Mouse (Mus musculus): ENCODE measurements around the gene Hist1h2ad. TPM values are rescaled to one million over a fixed set of nuclear protein-coding genes. Genes with fewer than 3 reads are reported as not detected.
A peak's percentile ranks its signal among the peaks of the same experiment; 100 is the strongest.

Gene Hist1h2ad
- polyA plus RNA-seq, 1 experiment from 2014 or later = 3.2 TPM

DNA sequence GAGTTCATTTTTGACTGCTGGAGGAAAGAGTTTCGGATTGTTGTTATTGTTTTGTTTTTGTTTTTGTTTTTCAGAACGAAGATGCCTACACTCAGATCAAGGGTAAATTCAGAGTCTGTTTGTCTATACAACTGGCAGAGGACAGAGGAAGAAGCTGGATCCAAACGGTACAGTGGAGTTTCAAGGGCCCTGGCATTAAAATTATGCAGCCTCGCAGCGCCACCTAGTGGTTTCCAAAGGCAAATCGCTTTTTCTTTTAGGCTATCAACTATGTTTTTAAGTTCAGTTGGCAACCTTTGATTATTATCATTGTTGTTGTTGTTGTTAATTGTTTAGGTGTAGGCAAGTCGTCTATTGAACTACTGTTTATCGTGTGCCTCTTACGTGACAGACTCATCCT is 23.8 kb downstream of the Hist1h2ad start:
- H3K4me3 ChIP-seq (ENCODE audit: low read depth, low read length) = no peak overlapping the region
- no peak overlapping the region for H3K9ac ChIP-seq (ENCODE audit: low read length)
- ATAC-seq = peak; percentile 61; the same call in 1 of the 2 replicates
- DNase-seq (ENCODE audit: low spot score) = peak; percentile 88
- H3K9me3 ChIP-seq (replicated peaks; ENCODE audit: control insufficient read depth, low read length) = no peaks in the 10 kb centered on the region
- H3K27ac ChIP-seq (ENCODE audit: low read depth, low read length) = no peak overlapping the region
- WGBS = 7% methylated on average over 9 of the region's 9 CpGs
- H3K36me3 ChIP-seq (ENCODE audit: control insufficient read depth, insufficient read depth, low read length) = no peaks in the 10 kb centered on the region
- H3K27me3 ChIP-seq (replicated peaks; ENCODE audit: control insufficient read depth, insufficient read depth, low read length) = no peaks in the 10 kb centered on the region
- H3K4me2 ChIP-seq (ENCODE audit: low read length) = no peak overlapping the region
- no peaks in the 10 kb centered on the region for H3K4me1 ChIP-seq (ENCODE audit: control insufficient read depth, insufficient read depth, low read length)

- no peaks in the 10 kb centered on the region for H3K9me3 ChIP-seq (replicated peaks; ENCODE audit: control insufficient read depth, low read length)
- WGBS = 90% methylated on average over 7 of the region's 7 CpGs
- DNase-seq (ENCODE audit: low spot score) (no peak), ATAC-seq (no peak)
- no peak overlapping the region for H3K27ac ChIP-seq (ENCODE audit: low read depth, low read length)
- H3K9ac ChIP-seq (ENCODE audit: low read length) = no peak overlapping the region
- no peak overlapping the region for H3K4me2 ChIP-seq (ENCODE audit: low read length)
- no peaks in the 10 kb centered on the region for H3K27me3 ChIP-seq (replicated peaks; ENCODE audit: control insufficient read depth, insufficient read depth, low read length)
- H3K4me1 ChIP-seq (ENCODE audit: control insufficient read depth, insufficient read depth, low read length) = no peaks in the 10 kb centered on the region
- H3K4me3 ChIP-seq (ENCODE audit: low read depth, low read length) = no peak overlapping the region
- no peaks in the 10 kb centered on the region for H3K36me3 ChIP-seq (ENCODE audit: control insufficient read depth, insufficient read depth, low read length)
Observed at GRCm38 (mm10) chr13:23603182-23603699, 29.1 kb downstream of the Hist1h2ad start.

GRCm38 (mm10) chr13:23604452-23604851 is 30.3 kb downstream of the Hist1h2ad start:
- Histone ChIP-seq H3K4me2 (ENCODE audit: low read length) (no peak overlapping the region), H3K9ac (ENCODE audit: low read length) (no peak overlapping the region), H3K27me3 (replicated peaks; ENCODE audit: control insufficient read depth, insufficient read depth, low read length) (no peaks in the 10 kb centered on the region), H3K27ac (ENCODE audit: low read depth, low read length) (no peak overlapping the region), H3K36me3 (ENCODE audit: control insufficient read depth, insufficient read depth, low read length) (no peaks in the 10 kb centered on the region), H3K4me1 (ENCODE audit: control insufficient read depth, insufficient read depth, low read length) (no peaks in the 10 kb centered on the region), H3K4me3 (ENCODE audit: low read depth, low read length) (no peak overlapping the region), H3K9me3 (replicated peaks; ENCODE audit: control insufficient read depth, low read length) (no peaks in the 10 kb centered on the region)
- DNase-seq (ENCODE audit: low spot score) (no peak), ATAC-seq (no peak)
- 97% methylated on average over 3 of the region's 3 CpGs for WGBS

- H3K27me3 ChIP-seq (replicated peaks; ENCODE audit: control insufficient read depth, insufficient read depth, low read length) = no peaks in the 10 kb centered on the region
- no peaks in the 10 kb centered on the region for H3K9me3 ChIP-seq (replicated peaks; ENCODE audit: control insufficient read depth, low read length)
- H3K4me1 ChIP-seq (ENCODE audit: control insufficient read depth, insufficient read depth, low read length) = no peaks in the 10 kb centered on the region
- ATAC-seq (no peak), DNase-seq (ENCODE audit: low spot score) (no peak)
- 88% methylated on average over 3 of the region's 3 CpGs for WGBS
- H3K4me2 ChIP-seq (ENCODE audit: low read length) = no peak overlapping the region
- no peak overlapping the region for H3K27ac ChIP-seq (ENCODE audit: low read depth, low read length)
- H3K9ac ChIP-seq (ENCODE audit: low read length) = no peak overlapping the region
- no peaks in the 10 kb centered on the region for H3K36me3 ChIP-seq (ENCODE audit: control insufficient read depth, insufficient read depth, low read length)
- H3K4me3 ChIP-seq (ENCODE audit: low read depth, low read length) = no peak overlapping the region
Observed at GRCm38 (mm10) chr13:23605052-23605451, 30.9 kb downstream of the Hist1h2ad start.

- Histone ChIP-seq H3K36me3 (ENCODE audit: control insufficient read depth, insufficient read depth, low read length) (no peaks in the 10 kb centered on the region), H3K4me2 (ENCODE audit: low read length) (no peak overlapping the region), H3K27ac (ENCODE audit: low read depth, low read length) (no peak overlapping the region), H3K9ac (ENCODE audit: low read length) (no peak overlapping the region), H3K4me1 (ENCODE audit: control insufficient read depth, insufficient read depth, low read length) (no peaks in the 10 kb centered on the region), H3K27me3 (replicated peaks; ENCODE audit: control insufficient read depth, insufficient read depth, low read length) (no peaks in the 10 kb centered on the region), H3K4me3 (ENCODE audit: low read depth, low read length) (no peak overlapping the region), H3K9me3 (replicated peaks; ENCODE audit: control insufficient read depth, low read length) (no peaks in the 10 kb centered on the region)
- DNase-seq (ENCODE audit: low spot score) (no peak), ATAC-seq (no peak)
- 88% methylated on average over 4 of the region's 4 CpGs for WGBS
Observed at GRCm38 (mm10) chr13:23609209-23609608, 35.0 kb downstream of the Hist1h2ad start.

GRCm38 (mm10) chr13:23609844-23610243 is 35.7 kb downstream of the Hist1h2ad start:
- no peaks in the 10 kb centered on the region for H3K4me1 ChIP-seq (ENCODE audit: control insufficient read depth, insufficient read depth, low read length)
- no peak overlapping the region for H3K27ac ChIP-seq (ENCODE audit: low read depth, low read length)
- no peak for DNase-seq (ENCODE audit: low spot score)
- H3K4me3 ChIP-seq (ENCODE audit: low read depth, low read length) = no peak overlapping the region
- no peaks in the 10 kb centered on the region for H3K36me3 ChIP-seq (ENCODE audit: control insufficient read depth, insufficient read depth, low read length)
- no peaks in the 10 kb centered on the region for H3K9me3 ChIP-seq (replicated peaks; ENCODE audit: control insufficient read depth, low read length)
- ATAC-seq = no peak
- H3K4me2 ChIP-seq (ENCODE audit: low read length) = no peak overlapping the region
- no peak overlapping the region for H3K9ac ChIP-seq (ENCODE audit: low read length)
- H3K27me3 ChIP-seq (replicated peaks; ENCODE audit: control insufficient read depth, insufficient read depth, low read length) = no peaks in the 10 kb centered on the region

DNA sequence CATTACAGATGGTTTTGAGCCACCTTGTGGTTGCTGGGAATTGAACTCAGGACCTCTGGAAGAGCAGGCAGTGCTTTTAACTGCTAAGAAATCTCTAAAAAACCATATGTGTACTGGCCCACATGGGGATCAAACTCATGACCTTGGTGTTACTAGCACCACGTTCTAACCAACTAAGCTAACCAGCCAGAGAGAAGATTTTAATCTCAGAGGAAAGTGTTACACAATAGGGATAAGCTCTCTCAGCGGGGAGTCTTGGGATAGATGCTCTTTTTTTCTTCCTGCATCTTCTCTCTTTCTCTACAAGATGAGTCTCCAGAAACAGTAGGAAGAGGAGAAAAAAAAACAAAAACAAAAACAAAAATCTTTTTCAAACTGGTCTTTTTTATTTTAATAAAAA is 36.2 kb downstream of the Hist1h2ad start:
- no peak for ATAC-seq
- DNase-seq (ENCODE audit: low spot score) = no peak
- Histone ChIP-seq H3K4me2 (ENCODE audit: low read length) (no peak overlapping the region), H3K9me3 (replicated peaks; ENCODE audit: control insufficient read depth, low read length) (no peaks in the 10 kb centered on the region), H3K27me3 (replicated peaks; ENCODE audit: control insufficient read depth, insufficient read depth, low read length) (no peaks in the 10 kb centered on the region), H3K4me3 (ENCODE audit: low read depth, low read length) (no peak overlapping the region), H3K4me1 (ENCODE audit: control insufficient read depth, insufficient read depth, low read length) (no peaks in the 10 kb centered on the region), H3K9ac (ENCODE audit: low read length) (no peak overlapping the region), H3K27ac (ENCODE audit: low read depth, low read length) (no peak overlapping the region), H3K36me3 (ENCODE audit: control insufficient read depth, insufficient read depth, low read length) (no peaks in the 10 kb centered on the region)
- WGBS = 77% methylated on average over 2 of the region's 2 CpGs

GRCm38 (mm10) chr13:23611638-23612037 is 37.5 kb downstream of the Hist1h2ad start:
- ATAC-seq = no peak
- no peak overlapping the region for H3K27ac ChIP-seq (ENCODE audit: low read depth, low read length)
- no peak overlapping the region for H3K4me2 ChIP-seq (ENCODE audit: low read length)
- H3K9me3 ChIP-seq (replicated peaks; ENCODE audit: control insufficient read depth, low read length) = no peaks in the 10 kb centered on the region
- H3K9ac ChIP-seq (ENCODE audit: low read length) = no peak overlapping the region
- H3K36me3 ChIP-seq (ENCODE audit: control insufficient read depth, insufficient read depth, low read length) = no peaks in the 10 kb centered on the region
- H3K4me3 ChIP-seq (ENCODE audit: low read depth, low read length) = no peak overlapping the region
- H3K4me1 ChIP-seq (ENCODE audit: control insufficient read depth, insufficient read depth, low read length) = no peaks in the 10 kb centered on the region
- WGBS = 91% methylated on average over 3 of the region's 3 CpGs
- no peaks in the 10 kb centered on the region for H3K27me3 ChIP-seq (replicated peaks; ENCODE audit: control insufficient read depth, insufficient read depth, low read length)
- no peak for DNase-seq (ENCODE audit: low spot score)

DNA sequence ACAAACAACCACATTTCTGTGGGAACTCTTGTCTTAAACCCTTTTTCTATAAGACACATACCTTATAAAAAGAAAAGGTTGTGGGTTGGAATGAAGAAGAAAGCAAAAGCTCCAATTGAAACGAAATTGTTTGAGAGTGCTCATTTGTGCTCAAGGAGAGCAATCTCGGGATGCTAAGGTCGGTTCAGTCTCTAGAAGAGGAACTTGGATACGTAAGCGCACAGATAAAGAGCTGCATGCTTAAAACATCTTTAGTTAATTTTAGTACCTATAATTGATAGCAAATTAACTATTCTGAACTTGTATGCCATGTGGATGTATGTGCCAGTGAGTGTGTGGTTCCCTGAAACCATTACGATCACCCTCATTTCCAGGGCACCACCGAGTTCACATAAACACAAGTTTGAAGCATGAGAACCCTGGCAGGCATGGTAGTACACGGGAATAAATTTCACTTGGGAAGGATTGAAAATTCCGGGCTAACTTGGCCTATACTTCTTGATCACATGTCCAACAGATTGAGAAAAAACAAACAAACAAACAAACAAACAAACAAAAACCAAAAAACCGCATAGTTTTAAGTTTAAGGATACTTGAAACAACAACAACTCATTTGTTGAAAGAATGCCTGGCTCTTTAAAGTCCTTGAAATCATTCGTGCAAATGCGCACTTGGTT is 46.0 kb downstream of the Hist1h2ad start:
- no peak for DNase-seq (ENCODE audit: low spot score)
- peak overlapping the region; percentile 60 for H3K4me3 ChIP-seq (ENCODE audit: low read depth, low read length)
- no peaks in the 10 kb centered on the region for H3K9me3 ChIP-seq (replicated peaks; ENCODE audit: control insufficient read depth, low read length)
- H3K27me3 ChIP-seq (replicated peaks; ENCODE audit: control insufficient read depth, insufficient read depth, low read length) = no peaks in the 10 kb centered on the region
- peak overlapping the region; percentile 48 for H3K9ac ChIP-seq (ENCODE audit: low read length)
- WGBS = 44% methylated on average over 12 of the region's 12 CpGs
- no peak for ATAC-seq
- H3K4me1 ChIP-seq (ENCODE audit: control insufficient read depth, insufficient read depth, low read length) = peaks cover 10% of the 10 kb centered on the region
- H3K36me3 ChIP-seq (ENCODE audit: control insufficient read depth, insufficient read depth, low read length) = no peaks in the 10 kb centered on the region
- peak overlapping the region; percentile 81 for H3K27ac ChIP-seq (ENCODE audit: low read depth, low read length)
- H3K4me2 ChIP-seq (ENCODE audit: low read length) = peak overlapping the region; percentile 98

Data from forebrain, embryonic 14.5 days (tissue).